Mouse (Mus musculus) monocyte, adult 2 months (primary cell): ENCODE measurements around the gene Eno1.
"Not testable (repeated sequence)": the region's sequence is repeated elsewhere in the genome, so short reads cannot be mapped to it uniquely, and the experiment has no call there.

Source experiments
- DNase-seq, 2 experiments: peaks; one replicate each; pipeline ENCODE4 v3.0.0; 2022; ENCODE audit warnings: low spot score in 2 of 2, low read depth in 1 of 2

Gene Eno1

GRCm38 (mm10) chr4:150249731-150250270 is 13.3 kb downstream of the Eno1 start:
- DNase-seq: no peak

GRCm38 (mm10) chr4:150250549-150251422 is 14.3 kb downstream of the Eno1 start:
- no peak for DNase-seq

- DNase-seq: no peak
Measured at GRCm38 (mm10) chr4:150254416-150254815, 17.9 kb downstream of the Eno1 start.

- no peak for DNase-seq
Measured at GRCm38 (mm10) chr4:150255181-150255580, 18.7 kb downstream of the Eno1 start.

GRCm38 (mm10) chr4:150257252-150258204 is 21.0 kb downstream of the Eno1 start:
- DNase-seq: peak in 1 of 2 experiments; percentile 46

GRCm38 (mm10) chr4:150258388-150258787 is 21.9 kb downstream of the Eno1 start:
- no peak for DNase-seq

GRCm38 (mm10) chr4:150259577-150259976 is 23.1 kb downstream of the Eno1 start:
- DNase-seq: no peak

- DNase-seq: no peak
Measured at GRCm38 (mm10) chr4:150260111-150260510, 23.6 kb downstream of the Eno1 start.

GRCm38 (mm10) chr4:150260745-150261144 is 24.2 kb downstream of the Eno1 start:
- no peak for DNase-seq

GRCm38 (mm10) chr4:150262301-150262700 is 25.8 kb downstream of the Eno1 start:
- no peak for DNase-seq

GRCm38 (mm10) chr4:150264903-150265302 is 28.4 kb downstream of the Eno1 start:
- no peak for DNase-seq

- DNase-seq: no peak
Measured at GRCm38 (mm10) chr4:150265471-150265870, 28.9 kb downstream of the Eno1 start.

GRCm38 (mm10) chr4:150266655-150267223 is 30.2 kb downstream of the Eno1 start:
- no peak for DNase-seq

GRCm38 (mm10) chr4:150268674-150269653 is 32.4 kb downstream of the Eno1 start:
- no peak for DNase-seq

- DNase-seq: no peak
Measured at GRCm38 (mm10) chr4:150269679-150270078, 33.2 kb downstream of the Eno1 start.

GRCm38 (mm10) chr4:150270718-150271117 is 34.2 kb downstream of the Eno1 start:
- DNase-seq: not testable (repeated sequence)

GRCm38 (mm10) chr4:150272725-150273124 is 36.2 kb downstream of the Eno1 start:
- no peak for DNase-seq

GRCm38 (mm10) chr4:150275531-150275930 is 39.0 kb downstream of the Eno1 start:
- DNase-seq: no peak

- DNase-seq: not testable (repeated sequence)
Measured at GRCm38 (mm10) chr4:150279336-150279735, 42.8 kb downstream of the Eno1 start.

GRCm38 (mm10) chr4:150280002-150280401 is 43.5 kb downstream of the Eno1 start:
- no peak for DNase-seq
